Mouse (Mus musculus) heart, postnatal 0 days (tissue): ENCODE measurements around the gene Cdh12.

Experiments used
- CTCF ChIP-seq: IDR thresholded peaks from 2 replicates; pipeline ENCODE4 v1.5.1; 2016; ENCODE audit warnings: antibody characterized with exemption, control low read depth, low read depth
- EP300 ChIP-seq: IDR thresholded peaks from 2 replicates; pipeline ENCODE4 v1.6.1; 2016; ENCODE audit warnings: antibody characterized with exemption, low read depth

- TF ChIP-seq CTCF, result no peak
- no peak for TF ChIP-seq EP300
Observed at GRCm38 (mm10) chr15:20448861-20449663, at the start of gene Cdh12.
